Mouse (Mus musculus) small intestine, adult 2 months (tissue): Measurements from ENCODE around the gene Raver2.

Experiments used
- CTCF ChIP-seq: fragments of 200-500 bp; IDR thresholded peaks from 2 replicates; pipeline ENCODE4 v1.5.1; 2012; ENCODE audit warnings: low read depth, mild to moderate bottlenecking, control low read depth, inconsistent platforms, low read length, moderate library complexity, mixed read lengths; ENCODE audit not compliant: insufficient replicate concordance, insufficient read length; ENCODE audit errors: extremely low read depth
- POLR2A ChIP-seq: fragments of 200-500 bp; IDR thresholded peaks from 2 replicates; pipeline ENCODE4 v1.6.1; 2012; ENCODE audit warnings: low read depth, mild to moderate bottlenecking, control low read depth, inconsistent platforms, low read length, moderate library complexity

DNA sequence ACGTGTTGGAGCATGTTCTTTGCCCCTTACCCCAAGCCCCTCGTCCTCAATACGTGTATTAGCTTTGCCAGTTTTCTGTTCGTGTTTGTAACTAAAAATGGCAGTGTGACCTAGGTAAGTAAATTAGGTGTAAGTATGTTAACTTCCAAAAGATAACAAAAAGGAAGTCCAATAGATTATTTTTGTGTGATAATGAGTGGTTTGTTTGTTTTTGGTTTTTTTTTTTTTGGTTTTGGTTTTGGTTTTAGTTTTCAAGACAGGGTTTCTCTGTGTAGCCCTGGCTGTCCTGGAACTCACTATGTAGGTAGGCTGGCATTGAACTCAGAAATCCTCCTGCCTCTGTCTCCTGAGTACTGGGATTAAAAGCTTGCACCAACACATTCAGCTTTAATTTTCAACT is 2.8 kb downstream of the Raver2 start:
- no peak for TF ChIP-seq CTCF
- no peak for TF ChIP-seq POLR2A
